Mouse (Mus musculus): ENCODE data around the gene Caskin1. TPM values are rescaled to one million over a fixed set of nuclear protein-coding genes. Genes with fewer than 3 reads are reported as not detected.

Gene Caskin1
- polyA plus RNA-seq, 1 experiment from 2014 or later = 52.2 TPM

Other genes starting within 250 kb of the Caskin1 start
- 7.0 and 11.1 TPM in 2 replicates for gene Ccnf, start 237.1 kb upstream of the Caskin1 start, polyA plus RNA-seq (2014; fragmentation: Nextera tagmentation; extraction: Ambion mirVana)
- 0.68 and 0.87 TPM in 2 replicates for gene Abca17, start 137.5 kb upstream of the Caskin1 start, polyA plus RNA-seq (2014; fragmentation: Nextera tagmentation; extraction: Ambion mirVana)
- gene Abca3, start 136.7 kb upstream of the Caskin1 start, polyA plus RNA-seq (2014; fragmentation: Nextera tagmentation; extraction: Ambion mirVana) = 33.0 and 37.1 TPM in 2 replicates
- gene Rnps1, start 74.0 kb upstream of the Caskin1 start, polyA plus RNA-seq (2014; fragmentation: Nextera tagmentation; extraction: Ambion mirVana) = 285 and 287 TPM in 2 replicates
- gene Eci1, start 62.0 kb upstream of the Caskin1 start, polyA plus RNA-seq (2014; fragmentation: Nextera tagmentation; extraction: Ambion mirVana) = 44.2 and 49.9 TPM in 2 replicates
- 6.5 and 7.5 TPM in 2 replicates for gene Dnase1l2, start 45.5 kb upstream of the Caskin1 start, polyA plus RNA-seq (2014; fragmentation: Nextera tagmentation; extraction: Ambion mirVana)
- gene E4f1, start 18.3 kb upstream of the Caskin1 start, polyA plus RNA-seq (2014; fragmentation: Nextera tagmentation; extraction: Ambion mirVana) = 34.6 and 36.9 TPM in 2 replicates
- gene Pgp, start 18.2 kb upstream of the Caskin1 start, polyA plus RNA-seq (2014; fragmentation: Nextera tagmentation; extraction: Ambion mirVana) = 73.3 and 75.4 TPM in 2 replicates
- 0.68 TPM in 1 of 2 replicates, not detected in the other for gene Bricd5, start 14.7 kb upstream of the Caskin1 start, polyA plus RNA-seq (2014; fragmentation: Nextera tagmentation; extraction: Ambion mirVana)
- gene Mlst8, start 9.5 kb upstream of the Caskin1 start, polyA plus RNA-seq (2014; fragmentation: Nextera tagmentation; extraction: Ambion mirVana) = 36.2 and 38.0 TPM in 2 replicates
- gene Traf7, start 39.3 kb downstream of the Caskin1 start, polyA plus RNA-seq (2014; fragmentation: Nextera tagmentation; extraction: Ambion mirVana) = 74.2 and 76.6 TPM in 2 replicates
- 1.8 and 5.7 TPM in 2 replicates for gene Rab26, start 45.6 kb downstream of the Caskin1 start, polyA plus RNA-seq (2014; fragmentation: Nextera tagmentation; extraction: Ambion mirVana)
- 30.8 and 37.5 TPM in 2 replicates for gene Pkd1, start 61.2 kb downstream of the Caskin1 start, polyA plus RNA-seq (2014; fragmentation: Nextera tagmentation; extraction: Ambion mirVana)
- gene Tsc2, start 144.0 kb downstream of the Caskin1 start, polyA plus RNA-seq (2014; fragmentation: Nextera tagmentation; extraction: Ambion mirVana) = 74.7 and 87.7 TPM in 2 replicates
- 6.8 and 7.3 TPM in 2 replicates for gene Nthl1, start 144.1 kb downstream of the Caskin1 start, polyA plus RNA-seq (2014; fragmentation: Nextera tagmentation; extraction: Ambion mirVana)
- gene Slc9a3r2, start 161.7 kb downstream of the Caskin1 start, polyA plus RNA-seq (2014; fragmentation: Nextera tagmentation; extraction: Ambion mirVana) = 49.3 and 52.6 TPM in 2 replicates
- not detected in 2 replicates for gene Npw, start 169.9 kb downstream of the Caskin1 start, polyA plus RNA-seq (2014; fragmentation: Nextera tagmentation; extraction: Ambion mirVana)
- 22.6 and 24.5 TPM in 2 replicates for gene Zfp598, start 181.1 kb downstream of the Caskin1 start, polyA plus RNA-seq (2014; fragmentation: Nextera tagmentation; extraction: Ambion mirVana)
- 154 and 196 TPM in 2 replicates for gene Syngr3, start 201.4 kb downstream of the Caskin1 start, polyA plus RNA-seq (2014; fragmentation: Nextera tagmentation; extraction: Ambion mirVana)
- 37.0 and 40.1 TPM in 2 replicates for gene Gfer, start 207.6 kb downstream of the Caskin1 start, polyA plus RNA-seq (2014; fragmentation: Nextera tagmentation; extraction: Ambion mirVana)
- 1.3 and 3.3 TPM in 2 replicates for gene Noxo1, start 207.6 kb downstream of the Caskin1 start, polyA plus RNA-seq (2014; fragmentation: Nextera tagmentation; extraction: Ambion mirVana)
- 59.9 and 70.1 TPM in 2 replicates for gene Tbl3, start 219.1 kb downstream of the Caskin1 start, polyA plus RNA-seq (2014; fragmentation: Nextera tagmentation; extraction: Ambion mirVana)
- not detected in 2 replicates for gene Rnf151, start 229.5 kb downstream of the Caskin1 start, polyA plus RNA-seq (2014; fragmentation: Nextera tagmentation; extraction: Ambion mirVana)
- 742 and 744 TPM in 2 replicates for gene Rps2, start 229.5 kb downstream of the Caskin1 start, polyA plus RNA-seq (2014; fragmentation: Nextera tagmentation; extraction: Ambion mirVana)
- 296 and 349 TPM in 2 replicates for gene Ndufb10, start 235.9 kb downstream of the Caskin1 start, polyA plus RNA-seq (2014; fragmentation: Nextera tagmentation; extraction: Ambion mirVana)
- 0.20 TPM in 1 of 2 replicates, not detected in the other for gene Rpl3l, start 239.2 kb downstream of the Caskin1 start, polyA plus RNA-seq (2014; fragmentation: Nextera tagmentation; extraction: Ambion mirVana)
- 21.5 and 27.7 TPM in 2 replicates for gene Msrb1, start 248.0 kb downstream of the Caskin1 start, polyA plus RNA-seq (2014; fragmentation: Nextera tagmentation; extraction: Ambion mirVana)

All from neural tube, embryonic 14.5 days (tissue).